34 mouse cellular contexts compared by ENCODE assay signal in genomic region chr1:173443061-173443460, GRCm38 (mm10). TPM values are rescaled to one million over a fixed set of nuclear protein-coding genes. Genes with fewer than 3 reads are reported as not detected.
"Had no signal": no experiment of that assay in that cellular context is flagged by ENCODE, and none has a peak within 500 bp of the region (broad histone marks: within the 10 kb centered on the region; RNA-seq: fewer than 3 reads in every experiment).

No protein-coding gene starts in this region.

- H3K4me2 ChIP-seq: limb, embryonic 12.5 days; limb, embryonic 13.5 days; limb, embryonic 15.5 days; liver, embryonic 11.5 days; liver, embryonic 12.5 days; liver, embryonic 13.5 days; liver, embryonic 15.5 days; lung, embryonic 14.5 days; lung, embryonic 15.5 days; midbrain, embryonic 11.5 days; midbrain, embryonic 12.5 days; midbrain, embryonic 13.5 days; midbrain, embryonic 15.5 days had no signal

- H3K9me3 ChIP-seq: limb, embryonic 10.5 days; limb, embryonic 12.5 days; limb, embryonic 13.5 days; limb, embryonic 15.5 days; liver, embryonic 12.5 days; liver, embryonic 13.5 days; liver, embryonic 15.5 days; lung, embryonic 15.5 days; megakaryocyte, embryonic 14.5 days; midbrain, embryonic 10.5 days; midbrain, embryonic 12.5 days; midbrain, embryonic 13.5 days; midbrain, embryonic 15.5 days had no signal

- DNase-seq: left cerebral cortex, postnatal 4 days; liver; liver, embryonic 13.5 days; liver, postnatal 0 days; lung, adult 18-20 months; lung, adult 2 months; lung, embryonic 14.5 days; lung, postnatal 10 days; lung, postnatal 14 days; lung, postnatal 36 days; lung, postnatal 4 days; midbrain, embryonic 14.5 days had no signal

- H3K9ac ChIP-seq: limb, embryonic 12.5 days; limb, embryonic 13.5 days; limb, embryonic 15.5 days; liver, embryonic 12.5 days; liver, embryonic 13.5 days; liver, embryonic 14.5 days; liver, embryonic 15.5 days; liver, postnatal 0 days; lung, embryonic 14.5 days; lung, embryonic 15.5 days; midbrain, embryonic 12.5 days; midbrain, embryonic 13.5 days; midbrain, embryonic 15.5 days had no signal

- H3K4me1 ChIP-seq: limb, embryonic 10.5 days; limb, embryonic 12.5 days; limb, embryonic 13.5 days; limb, embryonic 15.5 days; liver, embryonic 15.5 days; lung, embryonic 15.5 days; midbrain, embryonic 10.5 days; midbrain, embryonic 12.5 days; midbrain, embryonic 13.5 days; midbrain, embryonic 15.5 days had no signal

- H3K36me3 ChIP-seq: limb, embryonic 10.5 days; limb, embryonic 12.5 days; limb, embryonic 13.5 days; limb, embryonic 15.5 days; liver, embryonic 12.5 days; liver, embryonic 13.5 days; liver, embryonic 15.5 days; lung, embryonic 15.5 days; midbrain, embryonic 12.5 days; midbrain, embryonic 13.5 days; midbrain, embryonic 15.5 days had no signal

- H3K27ac ChIP-seq: limb, embryonic 10.5 days; limb, embryonic 12.5 days; limb, embryonic 13.5 days; limb, embryonic 15.5 days; liver, embryonic 12.5 days; liver, embryonic 13.5 days; liver, embryonic 14.5 days; liver, embryonic 15.5 days; lung, embryonic 15.5 days; macrophage; midbrain, embryonic 10.5 days; midbrain, embryonic 12.5 days; midbrain, embryonic 13.5 days; midbrain, embryonic 15.5 days had no signal

- H3K27me3 ChIP-seq: limb, embryonic 12.5 days; limb, embryonic 13.5 days; limb, embryonic 15.5 days; liver, embryonic 12.5 days; liver, embryonic 13.5 days; liver, embryonic 15.5 days; lung, embryonic 15.5 days; megakaryocyte, embryonic 14.5 days; midbrain, embryonic 12.5 days; midbrain, embryonic 13.5 days; midbrain, embryonic 15.5 days had no signal

- H3K4me3 ChIP-seq: limb, embryonic 10.5 days; limb, embryonic 12.5 days; limb, embryonic 13.5 days; limb, embryonic 15.5 days; liver, embryonic 12.5 days; liver, embryonic 13.5 days; liver, embryonic 15.5 days; lung, embryonic 15.5 days; megakaryocyte, embryonic 14.5 days; midbrain, embryonic 10.5 days; midbrain, embryonic 12.5 days; midbrain, embryonic 13.5 days; midbrain, embryonic 15.5 days; myocyte had no signal

- ATAC-seq: liver, embryonic 12.5 days; liver, postnatal 0 days; lung, postnatal 0 days; midbrain, embryonic 15.5 days; midbrain, embryonic 16.5 days had no signal

RNA-seq across cellular contexts. Expression of gene Ifi206, which starts 47.8 kb away (rescaled TPM):
- polyA plus RNA-seq: limb, embryonic 10.5 days; limb, embryonic 11.5 days; limb, embryonic 12.5 days; limb, embryonic 13.5 days; liver, embryonic 11.5 days; midbrain, embryonic 10.5 days; midbrain, embryonic 11.5 days; midbrain, embryonic 12.5 days; midbrain, embryonic 13.5 days; midbrain, embryonic 15.5 days; midbrain, embryonic 16.5 days; midbrain, postnatal 0 days; neural tube, embryonic 11.5 days had no signal
